Mouse (Mus musculus) layer of hippocampus, adult 6 months (tissue): ENCODE data around the gene Arhgap20. TPM values are rescaled to one million over a fixed set of nuclear protein-coding genes. Genes with fewer than 3 reads are reported as not detected.

ENCODE experiments used
- long read RNA-seq, 2 experiments: library from polyadenylated mRNA; unstranded; transcript quantifications; one replicate each; pipeline ENCODE4 v2.0.0; 2019 to 2020
- polyA plus RNA-seq: library from polyadenylated mRNA; unstranded; fragments of <200 nt; fragmentation: Nextera tagmentation; gene quantifications from 2 replicates; pipeline ENCODE4 v1.2.3, GENCODE M21; 2021

The Arhgap20 gene
- 23.2 and 32.6 TPM in 2 replicates for polyA plus RNA-seq
- long read RNA-seq, experiment 1, partial matches to known transcripts: 32 of 56 reads
- long read RNA-seq, experiment 1, other reads (novel, unspliced or antisense): 24 of 56 reads
- long read RNA-seq, experiment 2, full-length matches to known transcripts: 18 of 73 reads
- long read RNA-seq, experiment 2, partial matches to known transcripts: 16 of 73 reads
- long read RNA-seq, experiment 2, other reads (novel, unspliced or antisense): 39 of 73 reads

DNA sequence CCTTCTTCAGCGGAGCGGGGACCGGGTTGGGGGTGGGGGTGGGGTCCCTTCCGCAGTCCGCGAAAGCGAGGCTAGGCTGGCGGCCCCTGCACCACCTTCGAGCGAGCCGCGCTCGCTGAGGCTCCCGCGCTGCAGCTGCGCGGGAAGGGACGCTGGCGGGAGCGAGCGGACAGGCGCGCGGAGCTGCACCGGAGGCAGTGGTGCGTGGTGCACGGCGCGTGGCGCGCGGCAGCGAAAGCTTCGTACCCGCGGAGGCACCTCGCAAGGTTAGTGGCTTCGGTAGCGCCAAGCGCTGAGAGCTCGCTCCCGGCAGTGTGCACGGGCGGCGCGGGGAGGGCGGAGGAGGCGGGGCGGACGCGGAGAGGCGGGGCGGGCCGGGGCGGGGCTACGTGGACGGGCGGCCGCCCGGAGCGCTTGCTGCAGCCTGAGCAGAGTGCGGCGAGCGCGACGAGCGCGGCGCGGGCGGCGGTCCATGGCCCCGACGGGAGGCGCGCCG lies at the start of gene Arhgap20:
Gene Arhgap20, plus strand, starts transcription at position 417 of the 496 bp plus-strand sequence.

Other genes starting within 250 kb of the Arhgap20 start
- 59.0 and 60.7 TPM in 2 replicates for gene Fdx1, start 198.2 kb downstream of the Arhgap20 start, polyA plus RNA-seq